Mouse (Mus musculus) kidney, postnatal 14 days (tissue): ENCODE data around the gene a.

Source experiments
- DNase-seq: peaks from one replicate; pipeline ENCODE4 v3.0.0; 2022; ENCODE audit warnings: mixed read lengths

a gene

GRCm38 (mm10) chr2:155072353-155073145, 281.3 kb downstream of the a start:
- DNase-seq, result no peak

GRCm38 (mm10) chr2:155073347-155073746, 282.1 kb downstream of the a start:
- no peak for DNase-seq

GRCm38 (mm10) chr2:155073978-155074765, 283.0 kb downstream of the a start, which contains the start of gene Ahcy:
Gene Ahcy (minus strand): TSS chr2:155074497.
- DNase-seq, result peak; percentile 94

- DNase-seq, result no peak
These were observed 283.6 kb downstream of the a start for GRCm38 (mm10) chr2:155074766-155075330.

- DNase-seq, result no peak
These were observed 284.4 kb downstream of the a start for GRCm38 (mm10) chr2:155075649-155076048.

- no peak for DNase-seq
These were observed 288.4 kb downstream of the a start for GRCm38 (mm10) chr2:155079500-155080178.

GRCm38 (mm10) chr2:155080179-155080530, 289.0 kb downstream of the a start:
- no peak for DNase-seq

- peak; percentile 64 for DNase-seq
These were observed 289.9 kb downstream of the a start for GRCm38 (mm10) chr2:155081056-155081455.

- peak; percentile 83 for DNase-seq
These were observed 291.1 kb downstream of the a start for GRCm38 (mm10) chr2:155082121-155082803.

GRCm38 (mm10) chr2:155084546-155084945, 293.3 kb downstream of the a start:
- peak; percentile 60 for DNase-seq

- DNase-seq, result no peak
These were observed 295.1 kb downstream of the a start for GRCm38 (mm10) chr2:155086328-155086727.

- no peak for DNase-seq
These were observed 297.1 kb downstream of the a start for GRCm38 (mm10) chr2:155088264-155088663.

- no peak for DNase-seq
These were observed 299.9 kb downstream of the a start for GRCm38 (mm10) chr2:155090909-155091742.

GRCm38 (mm10) chr2:155091743-155092075, 300.5 kb downstream of the a start:
- DNase-seq, result no peak

- no peak for DNase-seq
These were observed 302.2 kb downstream of the a start for GRCm38 (mm10) chr2:155093418-155093817.

GRCm38 (mm10) chr2:155098720-155099380, 307.6 kb downstream of the a start:
- peak; percentile 41 for DNase-seq

GRCm38 (mm10) chr2:155099421-155099820, 308.2 kb downstream of the a start:
- peak; percentile 77 for DNase-seq

GRCm38 (mm10) chr2:155099994-155100795, 309.0 kb downstream of the a start:
- no peak for DNase-seq
